Mouse (Mus musculus) MEL (cell line): Measurements from ENCODE around the gene Bahcc1. TPM values are rescaled to one million over a fixed set of nuclear protein-coding genes. Genes with fewer than 3 reads are reported as not detected.

Experiments used
- DNase-seq: peaks from one replicate; pipeline ENCODE4 v3.0.0; 2011; ENCODE audit warnings: low read depth, low spot score
- H3K27ac ChIP-seq: 2 replicates; pipeline ENCODE4 v1.5.1; 2012; ENCODE audit warnings: low read depth, mild to moderate bottlenecking, control low read depth, low read length, moderate library complexity; ENCODE audit not compliant: control insufficient read depth
- H3K27me3 ChIP-seq, 2 experiments: fragments of 150-350 bp in 1 of 2; sonication (generic) in 1 of 2; 2 replicates each; pipeline ENCODE4 v1.6.1; 2012; ENCODE audit warnings: low read length in 2 of 2, mild to moderate bottlenecking in 2 of 2, improper control_type of control experiment in 1 of 2, moderate library complexity in 1 of 2; ENCODE audit not compliant: insufficient read depth in 2 of 2, control insufficient read depth in 1 of 2
- H3K36me3 ChIP-seq, 2 experiments: 2 replicates each; pipeline ENCODE4 v1.6.1; 2012 to 2014; ENCODE audit warnings: low read length in 2 of 2, improper control_type of control experiment in 1 of 2, inconsistent platforms in 1 of 2, mild to moderate bottlenecking in 1 of 2; ENCODE audit not compliant: insufficient read depth in 2 of 2, control insufficient read depth in 1 of 2
- H3K4me1 ChIP-seq, 2 experiments: fragments of 150-350 bp in 1 of 2; sonication (generic) in 1 of 2; 2 replicates each; pipeline ENCODE4 v1.6.1; 2012; ENCODE audit warnings: low read length in 2 of 2, improper control_type of control experiment in 1 of 2, mild to moderate bottlenecking in 1 of 2; ENCODE audit not compliant: insufficient read depth in 2 of 2, control insufficient read depth in 1 of 2
- H3K4me3 ChIP-seq, 2 experiments: fragments of 150-350 bp in 1 of 2; sonication (generic) in 1 of 2; 2 replicates each; pipeline ENCODE4 v1.5.1; 2012; ENCODE audit warnings: low read depth in 2 of 2, low read length in 2 of 2, mild to moderate bottlenecking in 2 of 2, moderate library complexity in 2 of 2, control low read depth in 1 of 2, improper control_type of control experiment in 1 of 2; ENCODE audit not compliant: control insufficient read depth in 1 of 2, insufficient read depth in 1 of 2
- H3K79me2 ChIP-seq: 2 replicates; pipeline ENCODE4 v1.6.1; 2012; ENCODE audit warnings: mild to moderate bottlenecking, low read length, moderate library complexity; ENCODE audit not compliant: control insufficient read depth, poor library complexity, insufficient read depth
- H3K9ac ChIP-seq: 2 replicates; pipeline ENCODE4 v1.6.1; 2012; ENCODE audit warnings: low read depth, mild to moderate bottlenecking, control low read depth, low read length, moderate library complexity; ENCODE audit not compliant: control insufficient read depth, poor library complexity, severe bottlenecking
- H3K9me3 ChIP-seq: fragments of 150-350 bp; sonication (generic); replicated peaks from 2 replicates; pipeline ENCODE4 v1.6.1; 2012; ENCODE audit warnings: mild to moderate bottlenecking, low read length, improper control_type of control experiment, moderate library complexity; ENCODE audit not compliant: insufficient read depth
- GABPA ChIP-seq: IDR thresholded peaks from 2 replicates; pipeline ENCODE4 v1.6.1; 2012; ENCODE audit warnings: low read depth, mild to moderate bottlenecking, inconsistent platforms, low read length, improper control_type of control experiment, moderate library complexity
- JUND ChIP-seq: IDR thresholded peaks from 2 replicates; pipeline ENCODE4 v1.6.1; 2011; ENCODE audit warnings: low read depth, mild to moderate bottlenecking, improper control_type of control experiment, low read length
- KAT2A ChIP-seq: conservative IDR thresholded peaks from 2 replicates; pipeline ENCODE4 v1.6.1; 2012; ENCODE audit warnings: low read depth, low read length, improper control_type of control experiment, inconsistent platforms
- MAFK ChIP-seq: IDR thresholded peaks from 2 replicates; pipeline ENCODE4 v1.6.1; 2011; ENCODE audit warnings: low read depth, mild to moderate bottlenecking, low read length, improper control_type of control experiment, borderline replicate concordance
- MEF2A ChIP-seq: IDR thresholded peaks from 2 replicates; pipeline ENCODE4 v1.6.1; 2014; ENCODE audit warnings: low read depth, mild to moderate bottlenecking, inconsistent platforms, low read length, improper control_type of control experiment; ENCODE audit not compliant: poor library complexity, insufficient replicate concordance, severe bottlenecking; ENCODE audit errors: extremely low read depth
- MXI1 ChIP-seq: IDR thresholded peaks from 2 replicates; pipeline ENCODE4 v1.6.1; 2011; ENCODE audit warnings: mild to moderate bottlenecking, low read depth, low read length, improper control_type of control experiment
- MYB ChIP-seq: IDR thresholded peaks from 2 replicates; pipeline ENCODE4 v1.6.1; 2011; ENCODE audit warnings: mild to moderate bottlenecking, low read depth, low read length, improper control_type of control experiment
- NRF1 ChIP-seq: IDR thresholded peaks from 2 replicates; pipeline ENCODE4 v1.6.1; 2014; ENCODE audit warnings: low read depth, mild to moderate bottlenecking, inconsistent platforms, low read length, improper control_type of control experiment, moderate library complexity; ENCODE audit not compliant: poor library complexity, insufficient read depth, severe bottlenecking
- POLR2A ChIP-seq, 2 experiments: IDR thresholded peaks; 2 replicates each; pipeline ENCODE4 v1.6.1; 2011 to 2012; ENCODE audit warnings: low read length in 2 of 2, mild to moderate bottlenecking in 2 of 2, control low read depth in 1 of 2, improper control_type of control experiment in 1 of 2, low read depth in 1 of 2, moderate library complexity in 1 of 2; ENCODE audit not compliant: control insufficient read depth in 1 of 2, insufficient read depth in 1 of 2, poor library complexity in 1 of 2
- SIN3A ChIP-seq: IDR thresholded peaks from 2 replicates; pipeline ENCODE4 v1.6.1; 2012; ENCODE audit warnings: low read length, improper control_type of control experiment, inconsistent platforms
- TAL1 ChIP-seq: IDR thresholded peaks from 2 replicates; pipeline ENCODE4 v1.6.1; 2012; ENCODE audit warnings: mild to moderate bottlenecking, inconsistent platforms, low read length, moderate library complexity, mixed read lengths
- TBP ChIP-seq: IDR thresholded peaks from 2 replicates; pipeline ENCODE4 v1.8.0; 2011; ENCODE audit warnings: low read depth, low read length, improper control_type of control experiment
- UBTF ChIP-seq: IDR thresholded peaks from 2 replicates; pipeline ENCODE4 v1.6.1; 2012; ENCODE audit warnings: low read depth, mild to moderate bottlenecking, inconsistent platforms, low read length, improper control_type of control experiment, moderate library complexity, borderline replicate concordance; ENCODE audit not compliant: insufficient read depth
- ZNF384 ChIP-seq: IDR thresholded peaks from 2 replicates; pipeline ENCODE4 v1.6.1; 2012; ENCODE audit warnings: low read depth, mild to moderate bottlenecking, inconsistent platforms, low read length, improper control_type of control experiment
- polyA plus RNA-seq, 2 experiments: library from polyadenylated mRNA; stranded (reverse) in 1 of 2; unstranded in 1 of 2; fragments of >175 nt in 1 of 2; fragments of >200 nt in 1 of 2; gene quantifications; 2 replicates each; pipeline versions ENCODE4 v1.2.1 to v1.2.4; 2012; ENCODE audit warnings: low replicate concordance in 2 of 2, low read depth in 1 of 2; ENCODE audit not compliant: insufficient read length in 2 of 2, insufficient read depth in 1 of 2, missing spikeins in 1 of 2
- total RNA-seq: library from RNA; depleted of rRNA; stranded (reverse); fragments of 300-350 nt; gene quantifications from 2 replicates; pipeline ENCODE4 v1.2.3, GENCODE M21; 2012

The Bahcc1 gene
- total and polyA plus RNA-seq, 3 experiments: 0.04 to 0.26 TPM; not detected in 1

- TF ChIP-seq MXI1 (no peak), JUND (no peak), TAL1 (no peak)
- TF ChIP-seq, all 39 proteins: peak for 0
- peaks cover 10 to 14% of the 10 kb centered on the region in 2 experiments for H3K27me3 ChIP-seq
- no peaks in the 10 kb centered on the region for H3K79me2 ChIP-seq
- peaks cover 0 to 6% of the 10 kb centered on the region in 2 experiments; a peak in 2 of 4 replicates for H3K36me3 ChIP-seq
- no peaks in the 10 kb centered on the region for H3K9me3 ChIP-seq
- no peak overlapping the region for H3K9ac ChIP-seq
- H3K4me1 ChIP-seq: peaks cover 0 to 7% of the 10 kb centered on the region in 2 experiments; a peak in 2 of 4 replicates
- H3K27ac ChIP-seq: no peak overlapping the region
- DNase-seq: no peak
- no peak overlapping the region for H3K4me3 ChIP-seq
Observed at GRCm38 (mm10) chr11:120228911-120229437, 3.8 kb upstream of the Bahcc1 start.

GRCm38 (mm10) chr11:120229861-120230751 lies 2.6 kb upstream of the Bahcc1 start:
- Histone ChIP-seq H3K27ac (no peak overlapping the region), H3K9me3 (no peaks in the 10 kb centered on the region), H3K27me3 (peaks cover 10 to 14% of the 10 kb centered on the region in 2 experiments), H3K9ac (peak overlapping the region; percentile 48), H3K79me2 (no peaks in the 10 kb centered on the region), H3K36me3 (peaks cover 0 to 6% of the 10 kb centered on the region in 2 experiments; a peak in 2 of 4 replicates), H3K4me1 (peaks cover 0 to 7% of the 10 kb centered on the region in 2 experiments; a peak in 2 of 4 replicates), H3K4me3 (peak overlapping the region; percentile 22 to 59)
- TF ChIP-seq MXI1: no peak
- no peak for TF ChIP-seq KAT2A
- no peak for TF ChIP-seq POLR2A (IDR thresholded peaks at IDR 0.05; ENCODE audit: control insufficient read depth in 1 of 2, insufficient read depth in 1 of 2, low read depth in 1 of 2, low read length in 2 of 2, poor library complexity in 1 of 2)
- no peak for TF ChIP-seq TBP
- TF ChIP-seq TAL1: peak; percentile 29; the same call in 1 of the 2 replicates
- TF ChIP-seq MAFK: no peak
- no peak for TF ChIP-seq GABPA
- no peak for TF ChIP-seq JUND
- peak; percentile 58 for DNase-seq

- no peak overlapping the region for H3K27ac ChIP-seq
- TF ChIP-seq UBTF (no peak), MYB (0 out of 2 replicates have a peak, but pooled peaks have one; percentile 14), SIN3A (no peak), TBP (no peak), ZNF384 (no peak), POLR2A (IDR thresholded peaks at IDR 0.05; ENCODE audit: control insufficient read depth in 1 of 2, insufficient read depth in 1 of 2, low read depth in 1 of 2, low read length in 2 of 2, poor library complexity in 1 of 2) (0 out of 4 replicates have a peak, but pooled peaks of 1 of the 2 experiments have one; percentile 46), NRF1 (no peak), MEF2A (no peak)
- peaks cover 0 to 7% of the 10 kb centered on the region in 2 experiments; a peak in 2 of 4 replicates for H3K4me1 ChIP-seq
- H3K36me3 ChIP-seq: peaks cover 0 to 6% of the 10 kb centered on the region in 2 experiments; a peak in 2 of 4 replicates
- H3K27me3 ChIP-seq: peaks cover 10 to 14% of the 10 kb centered on the region in 2 experiments
- DNase-seq: peak; percentile 55
- peak overlapping the region; percentile 48 for H3K9ac ChIP-seq
- H3K79me2 ChIP-seq: no peaks in the 10 kb centered on the region
- no peaks in the 10 kb centered on the region for H3K9me3 ChIP-seq
- H3K4me3 ChIP-seq: peak overlapping the region; percentile 22 to 59
Observed at GRCm38 (mm10) chr11:120230841-120231370, 1.8 kb upstream of the Bahcc1 start.
